Mouse (Mus musculus): ENCODE measurements around the gene Gm29776.

Gm29776 gene

GRCm38 (mm10) chr14:54647900-54648299 lies 50.7 kb downstream of the Gm29776 start:
- DNase-seq: no peak

DNA sequence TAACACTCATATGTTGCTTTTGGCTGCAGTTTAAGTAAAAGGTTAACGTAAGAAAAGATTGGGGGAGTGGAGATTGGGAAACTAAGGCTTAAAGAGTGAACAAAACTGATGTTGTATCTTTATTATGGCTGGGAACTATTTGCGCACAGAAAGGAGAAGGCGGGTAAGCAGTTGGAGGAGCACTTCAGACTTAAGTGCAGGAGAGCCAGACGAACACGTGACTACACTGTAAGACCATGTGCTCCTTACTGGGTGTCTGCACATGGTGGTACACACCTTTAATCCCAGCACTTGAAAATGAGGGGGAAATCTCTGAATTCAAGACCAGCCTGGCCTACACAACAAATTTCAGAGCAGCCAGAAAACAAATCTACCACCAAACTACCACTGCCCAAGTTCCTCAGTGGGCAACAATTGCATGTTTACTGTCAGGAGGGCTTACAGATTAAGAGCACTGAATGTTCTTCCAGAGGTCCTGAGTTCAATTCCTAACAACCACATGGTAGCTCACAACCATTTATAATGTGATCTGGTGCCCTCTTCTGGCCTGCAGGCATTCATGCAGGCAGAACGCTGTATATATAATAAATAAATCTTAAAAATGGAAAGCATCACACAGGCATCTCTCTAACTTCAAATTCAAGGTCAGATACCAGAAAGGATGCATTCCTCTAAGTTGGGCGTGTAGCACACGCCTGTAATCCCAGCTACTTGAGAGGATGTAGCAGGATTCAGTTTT lies 51.6 kb downstream of the Gm29776 start:
- DNase-seq: no peak

- no peak for DNase-seq
These were observed 52.2 kb downstream of the Gm29776 start for GRCm38 (mm10) chr14:54646455-54646854.

GRCm38 (mm10) chr14:54644294-54644693 lies 54.3 kb downstream of the Gm29776 start:
- no peak for DNase-seq

DNA sequence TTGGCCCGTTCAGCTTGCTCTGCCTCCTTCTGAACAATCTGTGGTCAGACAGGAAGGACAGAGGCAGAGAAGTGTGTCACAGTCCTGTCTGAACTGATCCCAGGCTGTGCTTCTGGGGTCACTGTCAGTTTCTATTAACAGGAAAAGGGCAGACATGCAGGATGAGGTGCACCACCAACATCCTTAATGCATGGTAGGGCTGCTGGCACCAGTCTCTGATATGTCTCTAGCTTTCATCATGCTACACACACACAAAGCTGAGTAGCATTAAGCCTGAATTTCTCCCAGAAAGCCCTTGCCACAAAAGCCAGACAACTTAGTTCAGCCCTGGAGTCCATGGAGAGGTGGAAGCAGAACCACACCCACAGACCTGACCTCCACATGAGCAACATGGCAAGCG lies 55.6 kb downstream of the Gm29776 start:
- no peak for DNase-seq

All from kidney, postnatal 10 days (tissue).